In genomic region chr6:65759174-65759573, GRCm38 (mm10) we compare ENCODE assay signal across 28 mouse cellular contexts. TPM values are rescaled to one million over a fixed set of nuclear protein-coding genes. Genes with fewer than 3 reads are reported as not detected.
"Had no signal": no experiment of that assay in that cellular context is flagged by ENCODE, and none has a peak within 500 bp of the region (broad histone marks: within the 10 kb centered on the region; RNA-seq: fewer than 3 reads in every experiment).

No protein-coding gene starts in this region.

- H3K9me3 ChIP-seq: embryonic facial prominence, embryonic 12.5 days; embryonic facial prominence, embryonic 13.5 days; embryonic facial prominence, embryonic 15.5 days; forebrain, embryonic 10.5 days; forebrain, embryonic 12.5 days; forebrain, embryonic 13.5 days; forebrain, embryonic 15.5 days had no signal

- H3K27me3 ChIP-seq: embryonic facial prominence, embryonic 12.5 days; embryonic facial prominence, embryonic 13.5 days; embryonic facial prominence, embryonic 15.5 days; forebrain, embryonic 12.5 days; forebrain, embryonic 13.5 days; forebrain, embryonic 15.5 days had no signal

- H3K9ac ChIP-seq: embryonic facial prominence, embryonic 12.5 days; embryonic facial prominence, embryonic 13.5 days; embryonic facial prominence, embryonic 15.5 days; forebrain, embryonic 12.5 days; forebrain, embryonic 13.5 days; forebrain, embryonic 15.5 days; forebrain, postnatal 0 days had no signal

- H3K4me3 ChIP-seq: embryonic facial prominence, embryonic 12.5 days; embryonic facial prominence, embryonic 13.5 days; embryonic facial prominence, embryonic 15.5 days; erythroblast, embryonic 14.5 days; forebrain, embryonic 10.5 days; forebrain, embryonic 12.5 days; forebrain, embryonic 13.5 days; forebrain, embryonic 15.5 days; gastrocnemius, adult 2 months; heart, adult 2 months had no signal

- H3K4me2 ChIP-seq: embryonic facial prominence, embryonic 12.5 days; embryonic facial prominence, embryonic 13.5 days; embryonic facial prominence, embryonic 15.5 days; forebrain, embryonic 12.5 days; forebrain, embryonic 13.5 days; forebrain, embryonic 15.5 days had no signal

- H3K27ac ChIP-seq: embryonic facial prominence, embryonic 12.5 days; embryonic facial prominence, embryonic 13.5 days; embryonic facial prominence, embryonic 15.5 days; forebrain, embryonic 10.5 days; forebrain, embryonic 12.5 days; forebrain, embryonic 13.5 days; forebrain, embryonic 15.5 days; gastrocnemius, adult 2 months; heart, adult 2 months had no signal

- ATAC-seq: forebrain, embryonic 13.5 days; forebrain, embryonic 14.5 days; forebrain, embryonic 15.5 days; forebrain, embryonic 16.5 days; forebrain, postnatal 0 days had no signal

- H3K36me3 ChIP-seq: embryonic facial prominence, embryonic 12.5 days; embryonic facial prominence, embryonic 13.5 days; embryonic facial prominence, embryonic 15.5 days; forebrain, embryonic 10.5 days; forebrain, embryonic 12.5 days; forebrain, embryonic 15.5 days had no signal

- H3K4me1 ChIP-seq: embryonic facial prominence, embryonic 15.5 days; forebrain, embryonic 12.5 days; forebrain, embryonic 13.5 days; forebrain, embryonic 15.5 days had no signal

- DNase-seq: cerebellum, adult 18-20 months; cerebellum, adult 2 months; cerebellum, adult 8-10 months; cerebellum, adult 9-10 months; cerebellum, adult 9-11 months; cerebellum, postnatal 10 days; cerebellum, postnatal 14 days; cerebellum, postnatal 25 days; cerebellum, postnatal 36 days; forebrain, postnatal 0 days; gastrocnemius, adult 2 months; gastrocnemius, postnatal 10 days; gastrocnemius, postnatal 14 days; gastrocnemius, postnatal 25 days; gastrocnemius, postnatal 36 days; heart, adult 11 months; heart, adult 18-20 months; heart, adult 2 months had no signal

RNA-seq across cellular contexts. Expression of gene Prdm5, which starts 19.6 kb away (rescaled TPM):
- polyA plus RNA-seq: erythroblast, embryonic 14.5 days had no signal
